Mouse (Mus musculus) MEL (cell line): Measurements from ENCODE around the gene Cttnbp2. TPM values are rescaled to one million over a fixed set of nuclear protein-coding genes. Genes with fewer than 3 reads are reported as not detected.

Source experiments
- DNase-seq: peaks from one replicate; pipeline ENCODE4 v3.0.0; 2011; ENCODE audit warnings: low read depth, low spot score
- H3K27ac ChIP-seq: 2 replicates; pipeline ENCODE4 v1.5.1; 2012; ENCODE audit warnings: low read depth, mild to moderate bottlenecking, control low read depth, low read length, moderate library complexity; ENCODE audit not compliant: control insufficient read depth
- H3K27me3 ChIP-seq, 2 experiments: fragments of 150-350 bp in 1 of 2; sonication (generic) in 1 of 2; 2 replicates each; pipeline ENCODE4 v1.6.1; 2012; ENCODE audit warnings: low read length in 2 of 2, mild to moderate bottlenecking in 2 of 2, improper control_type of control experiment in 1 of 2, moderate library complexity in 1 of 2; ENCODE audit not compliant: insufficient read depth in 2 of 2, control insufficient read depth in 1 of 2
- H3K36me3 ChIP-seq, 2 experiments: 2 replicates each; pipeline ENCODE4 v1.6.1; 2012 to 2014; ENCODE audit warnings: low read length in 2 of 2, improper control_type of control experiment in 1 of 2, inconsistent platforms in 1 of 2, mild to moderate bottlenecking in 1 of 2; ENCODE audit not compliant: insufficient read depth in 2 of 2, control insufficient read depth in 1 of 2
- H3K4me1 ChIP-seq, 2 experiments: fragments of 150-350 bp in 1 of 2; sonication (generic) in 1 of 2; 2 replicates each; pipeline ENCODE4 v1.6.1; 2012; ENCODE audit warnings: low read length in 2 of 2, improper control_type of control experiment in 1 of 2, mild to moderate bottlenecking in 1 of 2; ENCODE audit not compliant: insufficient read depth in 2 of 2, control insufficient read depth in 1 of 2
- H3K4me3 ChIP-seq, 2 experiments: fragments of 150-350 bp in 1 of 2; sonication (generic) in 1 of 2; 2 replicates each; pipeline ENCODE4 v1.5.1; 2012; ENCODE audit warnings: low read depth in 2 of 2, low read length in 2 of 2, mild to moderate bottlenecking in 2 of 2, moderate library complexity in 2 of 2, control low read depth in 1 of 2, improper control_type of control experiment in 1 of 2; ENCODE audit not compliant: control insufficient read depth in 1 of 2, insufficient read depth in 1 of 2
- H3K79me2 ChIP-seq: 2 replicates; pipeline ENCODE4 v1.6.1; 2012; ENCODE audit warnings: mild to moderate bottlenecking, low read length, moderate library complexity; ENCODE audit not compliant: control insufficient read depth, poor library complexity, insufficient read depth
- H3K9ac ChIP-seq: 2 replicates; pipeline ENCODE4 v1.6.1; 2012; ENCODE audit warnings: low read depth, mild to moderate bottlenecking, control low read depth, low read length, moderate library complexity; ENCODE audit not compliant: control insufficient read depth, poor library complexity, severe bottlenecking
- H3K9me3 ChIP-seq: fragments of 150-350 bp; sonication (generic); replicated peaks from 2 replicates; pipeline ENCODE4 v1.6.1; 2012; ENCODE audit warnings: mild to moderate bottlenecking, low read length, improper control_type of control experiment, moderate library complexity; ENCODE audit not compliant: insufficient read depth
- BHLHE40 ChIP-seq: IDR thresholded peaks from 2 replicates; pipeline ENCODE4 v1.6.1; 2012; ENCODE audit warnings: low read depth, mild to moderate bottlenecking, inconsistent platforms, low read length, improper control_type of control experiment, borderline replicate concordance
- CHD1 ChIP-seq: IDR thresholded peaks from 2 replicates; pipeline ENCODE4 v1.6.1; 2012; ENCODE audit warnings: low read depth, mild to moderate bottlenecking, inconsistent platforms, low read length, improper control_type of control experiment
- E2F4 ChIP-seq: IDR thresholded peaks from 2 replicates; pipeline ENCODE4 v1.6.1; 2011; ENCODE audit warnings: low read depth, low read length, improper control_type of control experiment, borderline replicate concordance
- ELF1 ChIP-seq: IDR thresholded peaks from 2 replicates; pipeline ENCODE4 v1.6.1; 2014; ENCODE audit warnings: low read depth, mild to moderate bottlenecking, inconsistent platforms, low read length, improper control_type of control experiment, moderate library complexity
- ETS1 ChIP-seq: IDR thresholded peaks from 2 replicates; pipeline ENCODE4 v1.6.1; 2012; ENCODE audit warnings: low read depth, mild to moderate bottlenecking, inconsistent platforms, low read length, improper control_type of control experiment, moderate library complexity
- GABPA ChIP-seq: IDR thresholded peaks from 2 replicates; pipeline ENCODE4 v1.6.1; 2012; ENCODE audit warnings: low read depth, mild to moderate bottlenecking, inconsistent platforms, low read length, improper control_type of control experiment, moderate library complexity
- GATA1 ChIP-seq: IDR thresholded peaks from 2 replicates; pipeline ENCODE4 v1.6.1; 2011; ENCODE audit warnings: low read depth, low read length, improper control_type of control experiment
- HCFC1 ChIP-seq: IDR thresholded peaks from 2 replicates; pipeline ENCODE4 v1.6.1; 2012; ENCODE audit warnings: low read depth, mild to moderate bottlenecking, inconsistent platforms, low read length, improper control_type of control experiment, moderate library complexity
- KAT2A ChIP-seq: conservative IDR thresholded peaks from 2 replicates; pipeline ENCODE4 v1.6.1; 2012; ENCODE audit warnings: low read depth, low read length, improper control_type of control experiment, inconsistent platforms
- MAFK ChIP-seq: IDR thresholded peaks from 2 replicates; pipeline ENCODE4 v1.6.1; 2011; ENCODE audit warnings: low read depth, mild to moderate bottlenecking, low read length, improper control_type of control experiment, borderline replicate concordance
- MAX ChIP-seq: IDR thresholded peaks from 2 replicates; pipeline ENCODE4 v1.6.1; 2011; ENCODE audit warnings: low read length, improper control_type of control experiment
- MAZ ChIP-seq: IDR thresholded peaks from 2 replicates; pipeline ENCODE4 v1.6.1; 2012; ENCODE audit warnings: low read depth, mild to moderate bottlenecking, inconsistent platforms, low read length, improper control_type of control experiment
- MYB ChIP-seq: IDR thresholded peaks from 2 replicates; pipeline ENCODE4 v1.6.1; 2011; ENCODE audit warnings: mild to moderate bottlenecking, low read depth, low read length, improper control_type of control experiment
- POLR2A ChIP-seq, 2 experiments: IDR thresholded peaks; 2 replicates each; pipeline ENCODE4 v1.6.1; 2011 to 2012; ENCODE audit warnings: low read length in 2 of 2, mild to moderate bottlenecking in 2 of 2, control low read depth in 1 of 2, improper control_type of control experiment in 1 of 2, low read depth in 1 of 2, moderate library complexity in 1 of 2; ENCODE audit not compliant: control insufficient read depth in 1 of 2, insufficient read depth in 1 of 2, poor library complexity in 1 of 2
- POLR2AphosphoS2 ChIP-seq: IDR thresholded peaks from 2 replicates; pipeline ENCODE4 v1.6.1; 2011; ENCODE audit warnings: low read length, improper control_type of control experiment
- RAD21 ChIP-seq: IDR thresholded peaks from 2 replicates; pipeline ENCODE4 v1.6.1; 2011; ENCODE audit warnings: mild to moderate bottlenecking, low read depth, low read length, improper control_type of control experiment
- RCOR1 ChIP-seq: IDR thresholded peaks from 2 replicates; pipeline ENCODE4 v1.6.1; 2012; ENCODE audit warnings: low read depth, mild to moderate bottlenecking, inconsistent platforms, low read length, improper control_type of control experiment
- SIN3A ChIP-seq: IDR thresholded peaks from 2 replicates; pipeline ENCODE4 v1.6.1; 2012; ENCODE audit warnings: low read length, improper control_type of control experiment, inconsistent platforms
- SMC3 ChIP-seq: IDR thresholded peaks from 2 replicates; pipeline ENCODE4 v1.6.1; 2011; ENCODE audit warnings: low read depth, low read length, improper control_type of control experiment
- TBP ChIP-seq: IDR thresholded peaks from 2 replicates; pipeline ENCODE4 v1.8.0; 2011; ENCODE audit warnings: low read depth, low read length, improper control_type of control experiment
- TCF12 ChIP-seq: IDR thresholded peaks from 2 replicates; pipeline ENCODE4 v1.6.1; 2014; ENCODE audit warnings: low read depth, mild to moderate bottlenecking, inconsistent platforms, low read length, improper control_type of control experiment, moderate library complexity
- USF2 ChIP-seq, 2 experiments: IDR thresholded peaks; 2 replicates each; pipeline ENCODE4 v1.6.1; 2011 to 2012; ENCODE audit warnings: improper control_type of control experiment in 2 of 2, low read length in 2 of 2, borderline replicate concordance in 1 of 2, inconsistent platforms in 1 of 2, low read depth in 1 of 2, mild to moderate bottlenecking in 1 of 2; ENCODE audit not compliant: insufficient read depth in 1 of 2
- ZNF384 ChIP-seq: IDR thresholded peaks from 2 replicates; pipeline ENCODE4 v1.6.1; 2012; ENCODE audit warnings: low read depth, mild to moderate bottlenecking, inconsistent platforms, low read length, improper control_type of control experiment
- polyA plus RNA-seq, 2 experiments: library from polyadenylated mRNA; stranded (reverse) in 1 of 2; unstranded in 1 of 2; fragments of >175 nt in 1 of 2; fragments of >200 nt in 1 of 2; gene quantifications; 2 replicates each; pipeline versions ENCODE4 v1.2.1 to v1.2.4; 2012; ENCODE audit warnings: low replicate concordance in 2 of 2, low read depth in 1 of 2; ENCODE audit not compliant: insufficient read length in 2 of 2, insufficient read depth in 1 of 2, missing spikeins in 1 of 2
- total RNA-seq: library from RNA; depleted of rRNA; stranded (reverse); fragments of 300-350 nt; gene quantifications from 2 replicates; pipeline ENCODE4 v1.2.3, GENCODE M21; 2012

The Cttnbp2 gene
- total and polyA plus RNA-seq, 3 experiments: 0.77 to 1.2 TPM; not detected in 1

DNA sequence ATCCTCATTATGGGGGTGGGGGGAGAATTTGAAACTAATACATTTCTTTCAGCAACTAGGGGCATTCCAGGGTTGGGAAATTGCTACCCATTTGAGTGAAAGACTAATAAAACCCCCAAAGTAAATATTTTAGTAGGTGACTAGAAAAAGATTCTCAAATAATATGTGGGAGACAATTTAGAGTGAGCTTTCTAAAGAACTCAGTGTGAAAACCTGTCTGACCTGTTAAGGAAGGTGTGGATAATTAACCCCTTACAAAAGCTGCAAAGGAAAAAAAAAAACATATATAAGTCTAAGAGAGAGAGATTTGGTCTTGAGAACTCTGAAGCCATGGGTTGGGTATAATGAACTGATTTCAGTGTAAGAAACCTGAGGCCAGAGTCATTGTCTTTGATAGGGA, 176.3 kb downstream of the Cttnbp2 start:
- no peaks in the 10 kb centered on the region for H3K4me1 ChIP-seq
- no peak overlapping the region for H3K9ac ChIP-seq
- no peak for TF ChIP-seq TBP
- no peak for TF ChIP-seq E2F4
- TF ChIP-seq USF2 (IDR thresholded peaks at IDR 0.05; ENCODE audit: borderline replicate concordance in 1 of 2, insufficient read depth in 1 of 2, low read depth in 1 of 2, low read length in 2 of 2): no peak
- TF ChIP-seq HCFC1: no peak
- TF ChIP-seq RCOR1: no peak
- no peak for TF ChIP-seq ETS1
- TF ChIP-seq SIN3A: no peak
- TF ChIP-seq KAT2A: no peak
- no peak for TF ChIP-seq ELF1
- no peak for TF ChIP-seq MAZ
- no peak for TF ChIP-seq POLR2AphosphoS2
- TF ChIP-seq GATA1: no peak
- TF ChIP-seq MAX: no peak
- no peak for TF ChIP-seq TCF12
- TF ChIP-seq POLR2A (IDR thresholded peaks at IDR 0.05; ENCODE audit: control insufficient read depth in 1 of 2, insufficient read depth in 1 of 2, low read depth in 1 of 2, low read length in 2 of 2, poor library complexity in 1 of 2): no peak
- TF ChIP-seq SMC3: no peak
- TF ChIP-seq ZNF384: no peak
- no peaks in the 10 kb centered on the region for H3K36me3 ChIP-seq
- H3K27me3 ChIP-seq: peaks cover 0 to 4% of the 10 kb centered on the region in 2 experiments; a peak in 3 of 4 replicates
- no peak for DNase-seq
- H3K9me3 ChIP-seq: no peaks in the 10 kb centered on the region
- H3K79me2 ChIP-seq: no peaks in the 10 kb centered on the region
- H3K27ac ChIP-seq: no peak overlapping the region
- no peak overlapping the region for H3K4me3 ChIP-seq

DNA sequence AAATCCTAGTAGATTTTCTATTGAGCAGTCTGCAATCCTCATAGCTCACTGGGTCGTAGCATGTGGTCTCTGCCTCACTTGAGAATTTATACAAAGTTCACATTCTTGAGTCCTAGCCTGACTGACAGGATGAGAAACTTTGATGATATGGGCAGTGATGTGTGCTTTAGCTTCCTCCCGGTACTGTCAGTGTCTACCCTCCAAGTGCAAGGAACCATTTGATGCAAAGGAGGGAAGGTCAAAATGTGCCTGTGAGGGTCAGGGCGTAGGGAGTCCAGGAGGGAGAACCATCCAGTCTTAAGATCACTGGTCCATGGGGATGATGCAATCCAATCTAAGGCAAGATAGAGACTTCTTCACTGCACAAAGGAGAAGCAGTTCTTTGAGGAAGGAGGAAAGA, 179.2 kb downstream of the Cttnbp2 start:
- no peak for DNase-seq
- H3K27me3 ChIP-seq: peaks cover 3 to 4% of the 10 kb centered on the region in 2 experiments
- TF ChIP-seq MYB: no peak
- no peak for TF ChIP-seq RAD21
- TF ChIP-seq GABPA: no peak
- TF ChIP-seq HCFC1: no peak
- no peak for TF ChIP-seq CHD1
- no peak for TF ChIP-seq MAFK
- TF ChIP-seq ETS1: no peak
- no peak for TF ChIP-seq BHLHE40
- TF ChIP-seq, all 39 proteins: peak for 0
- H3K9ac ChIP-seq: no peak overlapping the region
- no peaks in the 10 kb centered on the region for H3K36me3 ChIP-seq
- no peaks in the 10 kb centered on the region for H3K79me2 ChIP-seq
- no peaks in the 10 kb centered on the region for H3K9me3 ChIP-seq
- no peaks in the 10 kb centered on the region for H3K4me1 ChIP-seq
- H3K27ac ChIP-seq: no peak overlapping the region
- no peak overlapping the region for H3K4me3 ChIP-seq
